Mouse (Mus musculus) G1E (cell line): ENCODE data around the gene Podxl. TPM values are rescaled to one million over a fixed set of nuclear protein-coding genes. Genes with fewer than 3 reads are reported as not detected.
"Not testable (repeated sequence)": the region's sequence is repeated elsewhere in the genome, so short reads cannot be mapped to it uniquely, and the experiment has no call there.

Experiments used
- ATAC-seq: 2 replicates; pipeline ENCODE4 v1.8.0; 2016; ENCODE audit warnings: mild to moderate bottlenecking; ENCODE audit not compliant: insufficient number of reproducible peaks, poor library complexity, low FRiP score, severe bottlenecking; ENCODE audit errors: extremely low read depth
- DNase-seq: peaks from one replicate; pipeline ENCODE4 v3.0.0; 2012; ENCODE audit warnings: low spot score
- H3K27me3 ChIP-seq: 2 replicates; pipeline ENCODE4 v1.6.1; 2012; ENCODE audit warnings: mild to moderate bottlenecking, low read length, inconsistent platforms; ENCODE audit not compliant: insufficient read depth
- H3K36me3 ChIP-seq: replicated peaks from 2 replicates; pipeline ENCODE3; 2012; ENCODE audit warnings: mild to moderate bottlenecking, inconsistent platforms
- H3K4me1 ChIP-seq: 2 replicates; pipeline ENCODE4 v1.6.1; 2012; ENCODE audit warnings: low read depth, low read length, inconsistent platforms, mixed read lengths; ENCODE audit not compliant: insufficient read depth
- H3K4me3 ChIP-seq: 2 replicates; pipeline ENCODE4 v1.5.1; 2012; ENCODE audit warnings: low read depth, mild to moderate bottlenecking, inconsistent platforms, low read length, moderate library complexity, mixed read lengths
- H3K9me3 ChIP-seq: replicated peaks from 2 replicates; pipeline ENCODE4 v1.6.1; 2012; ENCODE audit warnings: inconsistent platforms
- CTCF ChIP-seq: IDR thresholded peaks from 2 replicates; pipeline ENCODE4 v1.5.1; 2012; ENCODE audit warnings: low read depth, low read length, inconsistent platforms, mixed read lengths
- GATA1 ChIP-seq: IDR thresholded peaks from 2 replicates; pipeline ENCODE4 v1.6.1; 2012; ENCODE audit warnings: borderline replicate concordance, low read length, inconsistent platforms, mixed read lengths
- GATA2 ChIP-seq: IDR thresholded peaks from 2 replicates; pipeline ENCODE4 v1.6.1; 2012; ENCODE audit warnings: low read depth, low read length, inconsistent platforms, borderline replicate concordance
- POLR2AphosphoS5 ChIP-seq: IDR thresholded peaks from 2 replicates; pipeline ENCODE4 v1.6.1; 2012; ENCODE audit warnings: low read depth, low read length, inconsistent platforms; ENCODE audit not compliant: insufficient replicate concordance
- TAL1 ChIP-seq: conservative IDR thresholded peaks from 2 replicates; pipeline ENCODE4 v1.6.1; 2012; ENCODE audit warnings: low read depth, low read length, inconsistent platforms, mixed read lengths
- polyA plus RNA-seq: library from polyadenylated mRNA; stranded (reverse); fragments of >175 nt; gene quantifications from 2 replicates; pipeline ENCODE4 v1.2.3, GENCODE M21; 2012
- total RNA-seq, 2 experiments: library from RNA; stranded (forward) in 1 of 2; stranded (reverse) in 1 of 2; fragments of 200-1000 nt in 1 of 2; fragments of >200 nt in 1 of 2; fragmentation: Nextera tagmentation in 1 of 2; gene quantifications; 2 replicates each; pipeline ENCODE4 v1.2.3; 2014 to 2017

Gene Podxl
- total and polyA plus RNA-seq, 3 experiments, result 45.3 to 49.7 (median 46.1) TPM

DNA sequence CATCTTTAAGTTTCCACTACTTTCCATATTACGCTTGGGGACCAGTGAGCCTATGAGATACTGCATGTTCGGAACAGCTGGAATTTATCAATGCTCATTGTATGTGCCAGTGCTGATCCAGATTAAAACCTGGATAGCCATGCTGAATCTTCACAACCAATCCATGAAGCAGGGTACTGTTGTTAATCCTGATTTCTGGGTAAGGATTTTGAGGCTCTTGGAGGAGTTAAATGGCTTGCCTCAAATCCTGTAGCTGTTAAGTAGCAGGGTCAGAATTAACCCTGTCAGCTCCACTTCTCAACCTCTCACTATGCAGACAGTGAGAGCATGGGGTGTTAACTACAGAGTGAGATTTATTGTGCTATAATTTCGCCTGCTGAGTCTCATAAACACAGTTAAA is 7.7 kb upstream of the Podxl start:
- Histone ChIP-seq H3K4me1 (peaks cover 48% of the 10 kb centered on the region), H3K27me3 (no peaks in the 10 kb centered on the region), H3K9me3 (no peaks in the 10 kb centered on the region), H3K36me3 (no peaks in the 10 kb centered on the region), H3K4me3 (no peak overlapping the region)
- no peak for ATAC-seq
- no peak for TF ChIP-seq GATA1
- no peak for TF ChIP-seq CTCF
- no peak for TF ChIP-seq POLR2AphosphoS5
- no peak for TF ChIP-seq GATA2
- TF ChIP-seq TAL1, result no peak
- DNase-seq, result no peak

DNA sequence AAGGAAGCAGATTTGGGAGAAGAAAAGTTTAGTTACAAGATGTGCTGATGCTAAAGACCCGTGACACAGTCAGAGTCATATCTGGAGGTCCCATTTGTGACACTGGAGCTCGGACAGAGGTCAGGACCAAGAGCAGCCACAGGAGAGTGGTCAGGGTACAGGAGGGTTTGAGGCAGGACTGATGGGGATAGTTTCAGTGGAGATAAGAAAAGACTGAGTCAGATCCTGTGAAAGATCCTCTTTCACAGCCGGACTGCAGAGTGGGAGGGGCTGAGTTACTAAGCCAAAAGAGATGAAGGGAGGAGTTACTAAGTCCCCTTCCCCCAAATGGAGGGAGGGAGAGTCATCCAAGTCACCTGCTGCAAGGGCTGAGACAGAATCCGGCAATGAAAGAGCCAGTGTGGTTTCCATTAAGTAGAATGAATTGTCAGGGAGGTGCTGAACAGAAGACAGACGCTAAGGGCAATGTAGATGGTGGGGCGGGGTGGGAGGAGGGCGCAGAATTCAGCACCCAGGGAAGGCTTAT is 4.4 kb upstream of the Podxl start:
- TF ChIP-seq POLR2AphosphoS5 (no peak), CTCF (no peak), GATA2 (no peak), GATA1 (no peak), TAL1 (no peak)
- H3K4me1 ChIP-seq, result peaks cover 58% of the 10 kb centered on the region

DNA sequence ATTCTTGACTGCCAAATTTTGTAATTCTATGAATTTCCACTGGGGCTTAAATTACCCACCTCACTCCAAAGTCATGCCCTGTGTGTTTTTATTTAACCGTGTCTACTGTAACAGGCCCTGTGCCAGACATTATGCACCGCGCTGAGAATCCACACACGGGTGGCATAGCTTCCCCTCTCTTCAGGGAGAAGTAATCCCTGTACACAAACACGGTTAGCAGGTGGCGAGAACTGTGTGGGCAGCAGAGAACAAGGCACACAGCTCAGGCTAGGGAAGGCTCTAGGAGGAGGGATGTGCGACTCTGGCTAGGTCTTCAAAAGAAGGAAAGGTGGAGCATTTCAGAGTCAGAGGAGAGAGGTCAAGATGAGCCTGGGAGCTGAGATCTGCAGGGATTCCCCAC is 3.4 kb upstream of the Podxl start:
- H3K4me1 ChIP-seq, result peaks cover 61% of the 10 kb centered on the region
- DNase-seq (no peak), ATAC-seq (no peak)
- no peak overlapping the region; the same call in 1 of the 2 replicates for H3K4me3 ChIP-seq
- H3K36me3 ChIP-seq, result peaks cover 3% of the 10 kb centered on the region
- no peaks in the 10 kb centered on the region for H3K27me3 ChIP-seq
- no peaks in the 10 kb centered on the region for H3K9me3 ChIP-seq
- no peak for TF ChIP-seq GATA1
- TF ChIP-seq POLR2AphosphoS5, result no peak
- no peak for TF ChIP-seq CTCF
- no peak for TF ChIP-seq TAL1
- TF ChIP-seq GATA2, result no peak

More for the DNA sequence above, 4.4 kb upstream of the Podxl start:
- ATAC-seq (peak; percentile 48), DNase-seq (no peak)
- no peaks in the 10 kb centered on the region for H3K27me3 ChIP-seq
- H3K9me3 ChIP-seq, result no peaks in the 10 kb centered on the region
- H3K36me3 ChIP-seq, result no peaks in the 10 kb centered on the region
- H3K4me3 ChIP-seq, result peak overlapping the region; percentile 46; the same call in 1 of the 2 replicates

DNA sequence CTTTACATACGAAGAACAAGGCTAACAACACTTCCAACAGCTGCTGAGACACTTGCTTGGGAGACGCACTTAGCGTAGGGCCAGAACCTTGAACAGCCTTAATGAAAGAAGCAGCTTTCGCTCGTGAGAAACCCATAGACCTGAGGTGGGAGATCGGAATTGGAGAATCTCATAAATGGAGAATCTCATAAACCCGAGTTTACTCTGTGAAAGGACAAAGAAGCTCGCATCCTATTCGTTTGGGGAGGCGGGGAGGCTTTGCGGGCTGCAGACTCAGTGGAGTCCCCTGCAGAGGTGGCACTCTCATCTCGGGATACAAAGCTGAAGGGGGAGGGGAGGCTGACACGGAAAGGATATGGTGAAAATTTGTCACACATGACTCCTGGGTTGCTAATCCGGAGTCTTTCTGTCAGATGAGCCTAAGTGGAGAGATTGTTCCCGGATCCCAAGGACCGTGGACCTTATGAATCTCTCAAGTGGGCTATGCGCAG is 1.2 kb upstream of the Podxl start:
- Histone ChIP-seq H3K4me1 (peaks cover 77% of the 10 kb centered on the region), H3K27me3 (no peaks in the 10 kb centered on the region), H3K9me3 (no peaks in the 10 kb centered on the region), H3K36me3 (peaks cover 22% of the 10 kb centered on the region), H3K4me3 (peak overlapping the region; percentile 38; the same call in 1 of the 2 replicates)
- DNase-seq, result no peak
- no peak for TF ChIP-seq CTCF
- no peak for TF ChIP-seq GATA2
- TF ChIP-seq POLR2AphosphoS5, result no peak
- no peak for TF ChIP-seq GATA1
- TF ChIP-seq TAL1, result no peak
- ATAC-seq, result no peak

GRCm38 (mm10) chr6:31564182-31564531 is 376 bp upstream of the Podxl start:
- Histone ChIP-seq H3K36me3 (peaks cover 30% of the 10 kb centered on the region), H3K4me3 (peak overlapping the region; percentile 97), H3K27me3 (no peaks in the 10 kb centered on the region), H3K9me3 (no peaks in the 10 kb centered on the region), H3K4me1 (peaks cover 85% of the 10 kb centered on the region)
- ATAC-seq, result no peak; the same call in 1 of the 2 replicates
- TF ChIP-seq CTCF, result no peak
- no peak for TF ChIP-seq GATA1
- TF ChIP-seq TAL1, result no peak; the same call in 1 of the 2 replicates
- TF ChIP-seq GATA2, result no peak
- no peak for TF ChIP-seq POLR2AphosphoS5
- DNase-seq, result peak; percentile 55

DNA sequence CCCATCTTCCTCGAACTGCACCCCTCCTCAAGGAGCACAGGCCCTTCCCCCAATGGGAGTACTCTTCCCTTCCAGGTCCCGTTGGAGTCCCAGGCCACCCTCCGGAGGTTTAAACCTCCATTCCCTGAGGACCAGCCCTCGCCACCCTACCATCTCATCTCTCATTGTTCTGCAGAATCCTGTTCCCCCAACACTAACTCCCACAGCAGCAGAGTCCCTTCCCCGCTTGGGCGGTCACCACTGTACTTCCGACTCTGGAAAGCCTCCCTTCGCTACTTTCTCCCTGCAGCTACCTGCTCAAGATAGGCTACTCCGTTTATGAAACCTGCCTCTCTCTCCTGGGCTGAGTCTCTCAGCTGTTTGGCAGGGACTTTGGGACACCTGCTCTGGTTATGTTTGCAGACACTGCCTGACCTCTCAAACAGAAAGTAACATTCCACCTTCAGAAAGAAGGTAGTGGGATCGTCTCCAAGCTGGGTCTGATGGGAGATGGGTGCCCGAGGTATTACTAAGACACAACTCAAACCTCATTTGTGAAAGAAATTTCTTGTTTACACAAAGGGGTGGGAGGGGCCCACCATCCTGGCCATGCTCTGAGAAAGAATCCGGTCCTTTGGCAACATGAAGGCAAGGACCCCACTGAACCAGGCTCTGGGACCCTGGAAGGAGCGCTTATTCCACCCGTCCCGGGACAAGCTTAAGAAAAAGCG is 1.3 kb downstream of the Podxl start:
- peaks cover 46% of the 10 kb centered on the region for H3K36me3 ChIP-seq
- TF ChIP-seq CTCF (no peak), GATA2 (no peak), TAL1 (no peak), POLR2AphosphoS5 (no peak), GATA1 (no peak)
- H3K27me3 ChIP-seq, result no peaks in the 10 kb centered on the region
- ATAC-seq, result no peak
- peaks cover 89% of the 10 kb centered on the region for H3K4me1 ChIP-seq
- no peaks in the 10 kb centered on the region for H3K9me3 ChIP-seq
- DNase-seq, result no peak
- H3K4me3 ChIP-seq, result peak overlapping the region; percentile 97

DNA sequence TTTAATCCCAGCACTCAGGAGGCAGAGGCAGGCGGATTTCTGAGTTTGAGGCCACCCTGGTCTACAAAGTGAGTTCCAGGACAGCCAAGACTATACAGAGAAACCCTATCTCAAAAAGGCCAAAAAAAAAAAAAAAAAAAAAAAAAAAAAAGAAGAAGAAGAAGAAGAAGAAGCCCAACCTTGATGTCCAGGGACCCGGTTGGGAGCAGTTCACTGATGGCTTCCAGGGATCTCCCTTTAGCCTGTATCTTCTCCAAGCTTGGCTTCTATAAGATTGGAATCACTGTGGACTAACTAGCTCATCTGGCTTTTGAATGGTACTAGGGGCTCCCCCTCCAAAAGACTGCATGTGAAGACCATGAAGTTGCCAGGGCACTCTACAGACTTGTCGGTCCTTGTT is 1.8 kb downstream of the Podxl start:
- Histone ChIP-seq H3K4me3 (peak overlapping the region; percentile 97), H3K36me3 (peaks cover 50% of the 10 kb centered on the region), H3K4me1 (peaks cover 88% of the 10 kb centered on the region)
- H3K27me3 ChIP-seq, H3K9me3 ChIP-seq, DNase-seq, ATAC-seq: not testable (repeated sequence)
